Mouse (Mus musculus): ENCODE data around the gene Tcte2.
"Not testable (repeated sequence)": the region's sequence is repeated elsewhere in the genome, so short reads cannot be mapped to it uniquely, and the experiment has no call there.

Tcte2 gene

GRCm38 (mm10) chr17:13682378-13683026 is 79.1 kb downstream of the Tcte2 start:
- DNase-seq (ENCODE audit: low spot score) = peak; percentile 39

- no peak for DNase-seq (ENCODE audit: low spot score)
Observed at GRCm38 (mm10) chr17:13681686-13682085, 79.9 kb downstream of the Tcte2 start.

GRCm38 (mm10) chr17:13681126-13681525 is 80.5 kb downstream of the Tcte2 start:
- no peak for DNase-seq (ENCODE audit: low spot score)

GRCm38 (mm10) chr17:13680318-13680717 is 81.3 kb downstream of the Tcte2 start:
- DNase-seq (ENCODE audit: low spot score) = no peak

GRCm38 (mm10) chr17:13679725-13680124 is 81.9 kb downstream of the Tcte2 start:
- DNase-seq (ENCODE audit: low spot score) = no peak

GRCm38 (mm10) chr17:13677225-13678148 is 84.1 kb downstream of the Tcte2 start:
- DNase-seq (ENCODE audit: low spot score) = no peak

- not testable (repeated sequence) for DNase-seq (ENCODE audit: low spot score)
Observed at GRCm38 (mm10) chr17:13676099-13676498, 85.5 kb downstream of the Tcte2 start.

- DNase-seq (ENCODE audit: low spot score) = no peak
Observed at GRCm38 (mm10) chr17:13675630-13676029, 86.0 kb downstream of the Tcte2 start.

- no peak for DNase-seq (ENCODE audit: low spot score)
Observed at GRCm38 (mm10) chr17:13674695-13675306, 86.8 kb downstream of the Tcte2 start.

- no peak for DNase-seq (ENCODE audit: low spot score)
Observed at GRCm38 (mm10) chr17:13671732-13672131, 89.9 kb downstream of the Tcte2 start.

GRCm38 (mm10) chr17:13670227-13670626 is 91.4 kb downstream of the Tcte2 start:
- DNase-seq (ENCODE audit: low spot score) = peak; percentile 31

GRCm38 (mm10) chr17:13669206-13669605 is 92.4 kb downstream of the Tcte2 start:
- DNase-seq (ENCODE audit: low spot score) = peak; percentile 79

- DNase-seq (ENCODE audit: low spot score) = peak; percentile 33
Observed at GRCm38 (mm10) chr17:13668052-13669015, 93.3 kb downstream of the Tcte2 start.

GRCm38 (mm10) chr17:13667006-13667405 is 94.6 kb downstream of the Tcte2 start:
- no peak for DNase-seq (ENCODE audit: low spot score)

- DNase-seq (ENCODE audit: low spot score) = no peak
Observed at GRCm38 (mm10) chr17:13665731-13666130, 95.9 kb downstream of the Tcte2 start.

GRCm38 (mm10) chr17:13663386-13664166 is 98.0 kb downstream of the Tcte2 start:
- no peak for DNase-seq (ENCODE audit: low spot score)
